Mouse (Mus musculus): ENCODE measurements around the gene Aprt. TPM values are rescaled to one million over a fixed set of nuclear protein-coding genes. Genes with fewer than 3 reads are reported as not detected.
A peak's percentile ranks its signal among the peaks of the same experiment; 100 is the strongest.

The Aprt gene
- polyA plus RNA-seq, 1 experiment from 2014 or later, result 436 TPM

DNA sequence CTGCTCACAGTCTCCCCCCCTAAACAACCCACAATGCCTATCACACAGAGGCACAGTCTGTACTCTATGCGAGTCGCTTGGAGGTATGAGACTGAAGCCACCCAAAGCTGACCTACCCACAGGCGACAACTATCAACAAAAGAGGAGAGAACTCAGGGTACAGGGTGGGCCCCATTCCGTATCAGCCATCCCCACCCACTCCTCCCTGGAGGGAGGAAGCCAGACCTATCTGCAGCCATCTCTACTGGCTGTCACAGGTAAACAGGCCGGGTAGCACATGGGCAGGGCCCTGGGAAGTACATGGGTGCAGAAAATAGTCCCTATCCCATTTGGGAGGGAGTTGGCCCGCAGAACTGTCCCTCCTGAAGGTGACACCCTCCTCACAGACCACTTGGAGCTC lies 51.7 kb downstream of the Aprt start:
- 60% methylated on average over 6 of the region's 6 CpGs for WGBS
- Histone ChIP-seq H3K9me3 (ENCODE audit: control insufficient read depth, low read depth, low read length) (no peaks in the 10 kb centered on the region), H3K4me1 (ENCODE audit: control insufficient read depth, insufficient read depth, low read length) (peaks cover 42% of the 10 kb centered on the region), H3K4me2 (replicated peaks; ENCODE audit: low read depth, low read length) (no peak overlapping the region), H3K4me3 (ENCODE audit: low read depth, low read length) (no peak overlapping the region), H3K9ac (replicated peaks; ENCODE audit: low read depth, low read length) (no peak overlapping the region), H3K36me3 (ENCODE audit: control insufficient read depth, insufficient read depth, low read length) (no peaks in the 10 kb centered on the region), H3K27ac (ENCODE audit: low read length) (no peak overlapping the region), H3K27me3 (ENCODE audit: control insufficient read depth, insufficient read depth, low read length) (no peaks in the 10 kb centered on the region)
- 0 out of 2 replicates have a peak, but pooled peaks have one; percentile 28 for ATAC-seq (ENCODE audit: insufficient number of reproducible peaks, insufficient read depth, low FRiP score, low read depth)

Small RNA genes lying within 50 kb of the gene (microRNA-seq; reads per million reads assigned to microRNA genes)
- gene Mir6396, result not detected

Other genes with a start within 250 kb of the Aprt start
- gene Trhr2, start 216.2 kb downstream of the Aprt start, polyA plus RNA-seq (2014; fragmentation: Nextera tagmentation; extraction: Ambion mirVana), result not detected in 2 replicates
- 30.5 and 34.8 TPM in 2 replicates for gene Zc3h18, start 200.3 kb downstream of the Aprt start, polyA plus RNA-seq (2014; fragmentation: Nextera tagmentation; extraction: Ambion mirVana)
- gene Il17c, start 154.9 kb downstream of the Aprt start, polyA plus RNA-seq (2014; fragmentation: Nextera tagmentation; extraction: Ambion mirVana), result 0.36 TPM in 1 of 2 replicates, not detected in the other
- 202 and 217 TPM in 2 replicates for gene Cyba, start 144.0 kb downstream of the Aprt start, polyA plus RNA-seq (2014; fragmentation: Nextera tagmentation; extraction: Ambion mirVana)
- gene Mvd, start 133.5 kb downstream of the Aprt start, polyA plus RNA-seq (2014; fragmentation: Nextera tagmentation; extraction: Ambion mirVana), result 38.3 and 42.1 TPM in 2 replicates
- gene Snai3, start 116.2 kb downstream of the Aprt start, polyA plus RNA-seq (2014; fragmentation: Nextera tagmentation; extraction: Ambion mirVana), result 0.39 and 0.46 TPM in 2 replicates
- gene Rnf166, start 100.8 kb downstream of the Aprt start, polyA plus RNA-seq (2014; fragmentation: Nextera tagmentation; extraction: Ambion mirVana), result 31.5 and 34.3 TPM in 2 replicates
- gene Ctu2, start 100.8 kb downstream of the Aprt start, polyA plus RNA-seq (2014; fragmentation: Nextera tagmentation; extraction: Ambion mirVana), result 46.4 and 54.0 TPM in 2 replicates
- gene Piezo1, start 25.6 kb downstream of the Aprt start, polyA plus RNA-seq (2014; fragmentation: Nextera tagmentation; extraction: Ambion mirVana), result 15.6 and 24.2 TPM in 2 replicates
- 34.8 and 36.4 TPM in 2 replicates for gene Cdt1, start 8.9 kb downstream of the Aprt start, polyA plus RNA-seq (2014; fragmentation: Nextera tagmentation; extraction: Ambion mirVana)
- 12.6 and 14.6 TPM in 2 replicates for gene Galns, start 34.6 kb upstream of the Aprt start, polyA plus RNA-seq (2014; fragmentation: Nextera tagmentation; extraction: Ambion mirVana)
- gene Trappc2l, start 34.7 kb upstream of the Aprt start, polyA plus RNA-seq (2014; fragmentation: Nextera tagmentation; extraction: Ambion mirVana), result 55.9 and 66.9 TPM in 2 replicates
- gene Pabpn1l, start 45.8 kb upstream of the Aprt start, polyA plus RNA-seq (2014; fragmentation: Nextera tagmentation; extraction: Ambion mirVana), result not detected in 2 replicates
- 4.1 and 4.4 TPM in 2 replicates for gene Cbfa2t3, start 122.2 kb upstream of the Aprt start, polyA plus RNA-seq (2014; fragmentation: Nextera tagmentation; extraction: Ambion mirVana)
- 15.9 and 20.8 TPM in 2 replicates for gene Acsf3, start 198.6 kb upstream of the Aprt start, polyA plus RNA-seq (2014; fragmentation: Nextera tagmentation; extraction: Ambion mirVana)

Measured in stomach, embryonic 14.5 days (tissue).